ENCODE assay signal across 27 mouse cellular contexts in the genomic region with DNA sequence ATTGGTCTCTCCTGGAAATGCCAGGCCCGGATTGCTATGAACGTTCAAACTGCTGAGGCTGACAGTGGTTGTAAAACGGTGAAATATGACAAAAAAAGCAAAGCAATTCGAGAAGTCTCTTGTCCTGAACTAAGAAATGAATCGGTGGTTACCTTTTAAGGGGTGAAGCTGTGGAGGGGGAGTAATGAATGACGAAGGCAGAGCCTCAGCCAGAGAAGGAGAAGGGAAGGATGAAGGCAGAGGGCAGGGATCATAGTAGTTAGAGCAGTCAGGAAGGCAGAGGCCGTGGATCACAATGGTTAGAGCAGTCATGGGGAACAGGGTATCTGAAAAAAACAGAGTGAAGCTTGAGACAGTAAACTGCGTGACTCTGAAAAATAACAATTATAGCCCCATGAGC.
DNase-seq lines count a peak whose midpoint lies in the region; ATAC-seq lines count a peak whose summit lies in the region.
"Had no signal": no experiment of that assay in that cellular context is flagged by ENCODE, and none has a peak within 500 bp of the region (broad histone marks: within the 10 kb centered on the region; RNA-seq: fewer than 3 reads in every experiment).

No protein-coding gene starts in this region.

- no peak for DNase-seq in kidney, postnatal 10 days
- DNase-seq in kidney, adult 9 months: no peak
- DNase-seq in limb, embryonic 10.5 days (ENCODE audit: low spot score): peak; percentile 5
- DNase-seq: adrenal gland, adult 8-10 months; adrenal gland, postnatal 14 days; adrenal gland, postnatal 36 days; B cell, adult 2 months; cerebellum, adult 11-12 months; cerebellum, adult 2 months; cerebellum, adult 9-10 months; cerebellum, postnatal 10 days; cerebellum, postnatal 36 days; embryo, embryonic 11 days had no signal

- H3K4me3 ChIP-seq in kidney, embryonic 14.5 days (ENCODE audit: low read length): no peak overlapping the region
- H3K4me3 ChIP-seq in kidney, embryonic 16.5 days (ENCODE audit: low read length): no peak overlapping the region
- no peak overlapping the region for H3K4me3 ChIP-seq in limb, embryonic 10.5 days
- H3K4me3 ChIP-seq: embryonic facial prominence, embryonic 13.5 days; embryonic facial prominence, embryonic 15.5 days; erythroblast, embryonic 14.5 days; forebrain, embryonic 10.5 days; forebrain, embryonic 12.5 days had no signal

- no peaks in the 10 kb centered on the region for H3K36me3 ChIP-seq in kidney, embryonic 14.5 days (ENCODE audit: control insufficient read depth, insufficient read depth, low read length)
- no peaks in the 10 kb centered on the region for H3K36me3 ChIP-seq in kidney, embryonic 16.5 days (ENCODE audit: insufficient read depth, low read length)
- H3K36me3 ChIP-seq in limb, embryonic 10.5 days: no peaks in the 10 kb centered on the region
- H3K36me3 ChIP-seq: embryonic facial prominence, embryonic 13.5 days; embryonic facial prominence, embryonic 15.5 days; forebrain, embryonic 10.5 days; forebrain, embryonic 12.5 days; G1E had no signal

- no peaks in the 10 kb centered on the region for H3K4me1 ChIP-seq in kidney, embryonic 14.5 days (ENCODE audit: control insufficient read depth, insufficient read depth, low read length)
- H3K4me1 ChIP-seq in kidney, embryonic 16.5 days (ENCODE audit: insufficient read depth, low read length): no peaks in the 10 kb centered on the region
- no peaks in the 10 kb centered on the region for H3K4me1 ChIP-seq in limb, embryonic 10.5 days
- H3K4me1 ChIP-seq: embryonic facial prominence, embryonic 15.5 days; forebrain, embryonic 10.5 days; forebrain, embryonic 12.5 days had no signal

- no peak overlapping the region for H3K9ac ChIP-seq in kidney, embryonic 14.5 days (ENCODE audit: low read depth, low read length)
- H3K9ac ChIP-seq in kidney, embryonic 16.5 days (replicated peaks; ENCODE audit: low read length): no peak overlapping the region
- H3K9ac ChIP-seq: embryonic facial prominence, embryonic 13.5 days; embryonic facial prominence, embryonic 15.5 days; forebrain, embryonic 12.5 days had no signal

- no peak overlapping the region for H3K4me2 ChIP-seq in kidney, embryonic 14.5 days (replicated peaks; ENCODE audit: low read depth, low read length)
- H3K4me2 ChIP-seq in kidney, embryonic 16.5 days (replicated peaks; ENCODE audit: low read depth, low read length): no peak overlapping the region
- H3K4me2 ChIP-seq: embryonic facial prominence, embryonic 13.5 days; embryonic facial prominence, embryonic 15.5 days; forebrain, embryonic 12.5 days had no signal

- peak; percentile 87; the same call in 1 of the 2 replicates for ATAC-seq in kidney, embryonic 14.5 days (ENCODE audit: low FRiP score, low TSS enrichment)
- ATAC-seq in kidney, embryonic 16.5 days (ENCODE audit: low FRiP score, low TSS enrichment): peak; percentile 31; the same call in 1 of the 2 replicates
- ATAC-seq: activated CD4-positive, CD25-positive, alpha-beta regulatory T cell, adult 4 months; CD4-positive, CD25-positive, alpha-beta regulatory T cell, adult 4 months; forebrain, embryonic 14.5 days; forebrain, embryonic 16.5 days; Patski had no signal

- no peaks in the 10 kb centered on the region for H3K27me3 ChIP-seq in kidney, embryonic 14.5 days (ENCODE audit: control insufficient read depth, insufficient read depth, low read length)
- no peaks in the 10 kb centered on the region for H3K27me3 ChIP-seq in kidney, embryonic 16.5 days (ENCODE audit: insufficient read depth, low read length)
- H3K27me3 ChIP-seq in limb, embryonic 10.5 days (ENCODE audit: low read depth, poor library complexity, severe bottlenecking): no peaks in the 10 kb centered on the region
- H3K27me3 ChIP-seq: CH12.LX; embryonic facial prominence, embryonic 13.5 days; embryonic facial prominence, embryonic 15.5 days; forebrain, embryonic 12.5 days had no signal

- no peaks in the 10 kb centered on the region for H3K9me3 ChIP-seq in kidney, embryonic 14.5 days (ENCODE audit: control insufficient read depth, low read length)
- H3K9me3 ChIP-seq in kidney, embryonic 16.5 days (ENCODE audit: low read length): 0 out of 2 replicates have a peak, but pooled peaks cover 4% of the 10 kb centered on the region
- H3K9me3 ChIP-seq in limb, embryonic 10.5 days (replicated peaks): no peaks in the 10 kb centered on the region
- H3K9me3 ChIP-seq: embryonic facial prominence, embryonic 13.5 days; embryonic facial prominence, embryonic 15.5 days; forebrain, embryonic 10.5 days; forebrain, embryonic 12.5 days had no signal

- 23% methylated on average over 8 of the region's 8 CpGs for WGBS in kidney, embryonic 14.5 days
- 26% methylated on average over 8 of the region's 8 CpGs for WGBS in kidney, embryonic 16.5 days
- 75% methylated on average over 8 of the region's 8 CpGs for WGBS in limb, embryonic 10.5 days

- no peak overlapping the region for H3K27ac ChIP-seq in kidney, embryonic 14.5 days (ENCODE audit: low read depth, low read length)
- no peak overlapping the region for H3K27ac ChIP-seq in kidney, embryonic 16.5 days (ENCODE audit: low read length)
- H3K27ac ChIP-seq in limb, embryonic 10.5 days: no peak overlapping the region
- H3K27ac ChIP-seq: embryonic facial prominence, embryonic 13.5 days; embryonic facial prominence, embryonic 15.5 days; forebrain, embryonic 10.5 days; forebrain, embryonic 12.5 days had no signal
